Mouse (Mus musculus): ENCODE measurements around the gene Gm20503.

DNA sequence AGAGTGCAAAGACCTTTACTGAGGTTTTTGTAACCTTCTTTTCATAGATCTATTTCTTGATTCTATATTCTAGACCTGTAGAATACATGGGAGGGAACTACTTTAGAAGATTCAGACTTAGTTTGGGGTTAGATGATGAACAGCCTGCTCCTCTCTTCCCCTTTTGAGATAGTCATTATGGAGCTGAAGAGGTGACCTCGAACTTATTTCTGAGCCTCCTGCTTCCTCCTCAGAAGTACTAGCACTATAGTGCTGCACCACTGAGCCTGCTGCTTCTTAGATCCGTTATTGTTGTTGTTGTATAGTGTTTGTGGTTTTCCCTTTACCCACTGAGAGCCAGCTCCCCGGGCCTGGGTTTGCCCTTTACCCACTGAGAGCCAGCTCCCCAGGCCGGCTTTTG is 6.7 kb downstream of the Gm20503 start:
- TF ChIP-seq POLR2A (IDR thresholded peaks at IDR 0.05; ENCODE audit: low read depth, low read length) (no peak), MYC (IDR thresholded peaks at IDR 0.05; ENCODE audit: low read depth, low read length) (no peak), CHD2 (IDR thresholded peaks at IDR 0.05; ENCODE audit: low read length) (no peak), MAFK (IDR thresholded peaks at IDR 0.05; ENCODE audit: insufficient replicate concordance, low read length) (no peak), EP300 (IDR thresholded peaks at IDR 0.05; ENCODE audit: low read length) (no peak), UBTF (IDR thresholded peaks at IDR 0.05; ENCODE audit: low read depth, low read length) (no peak), ZMIZ1 (IDR thresholded peaks at IDR 0.05; ENCODE audit: low read depth, low read length) (no peak), CTCF (conservative IDR thresholded peaks at IDR 0.05 in 1 of 2, IDR thresholded peaks at IDR 0.05 in 1 of 2; ENCODE audit: low read depth in 2 of 2, low read length in 2 of 2) (no peak), E2F4 (IDR thresholded peaks at IDR 0.05; ENCODE audit: insufficient replicate concordance, low read depth, low read length) (no peak)

All from CH12.LX (cell line).